Mouse (Mus musculus): ENCODE data around the gene Kbtbd3. TPM values are rescaled to one million over a fixed set of nuclear protein-coding genes. Genes with fewer than 3 reads are reported as not detected.

The Kbtbd3 gene
- polyA plus RNA-seq (2012; ENCODE audit: insufficient read depth, insufficient read length, low replicate concordance, missing spikeins): not detected in 2 replicates

- Histone ChIP-seq H3K27ac (ENCODE audit: insufficient read depth, low read depth, low read length) (peak within 1 kb of the TSS; percentile 90), H3K4me3 (ENCODE audit: insufficient read depth, low read depth, low read length) (peak within 1 kb of the TSS; percentile 91), H3K4me1 (ENCODE audit: control insufficient read depth, insufficient read depth, low read length) (no peaks in the 10 kb centered on the region)
- WGBS: under 1% methylated on average over 53 of the region's 53 CpGs
- TF ChIP-seq POLR2A (IDR thresholded peaks at IDR 0.05; ENCODE audit: insufficient read depth, low read depth, low read length) (peak; percentile 70), CTCF (IDR thresholded peaks at IDR 0.05; ENCODE audit: insufficient read depth, low read depth, low read length) (no peak)
These were observed at the start of gene Kbtbd3, which contains the start of gene Aasdhppt for GRCm38 (mm10) chr9:4309351-4310085. Gene Kbtbd3 (plus strand): TSS chr9:4309833. Gene Aasdhppt (minus strand): TSS chr9:4309471.

DNA sequence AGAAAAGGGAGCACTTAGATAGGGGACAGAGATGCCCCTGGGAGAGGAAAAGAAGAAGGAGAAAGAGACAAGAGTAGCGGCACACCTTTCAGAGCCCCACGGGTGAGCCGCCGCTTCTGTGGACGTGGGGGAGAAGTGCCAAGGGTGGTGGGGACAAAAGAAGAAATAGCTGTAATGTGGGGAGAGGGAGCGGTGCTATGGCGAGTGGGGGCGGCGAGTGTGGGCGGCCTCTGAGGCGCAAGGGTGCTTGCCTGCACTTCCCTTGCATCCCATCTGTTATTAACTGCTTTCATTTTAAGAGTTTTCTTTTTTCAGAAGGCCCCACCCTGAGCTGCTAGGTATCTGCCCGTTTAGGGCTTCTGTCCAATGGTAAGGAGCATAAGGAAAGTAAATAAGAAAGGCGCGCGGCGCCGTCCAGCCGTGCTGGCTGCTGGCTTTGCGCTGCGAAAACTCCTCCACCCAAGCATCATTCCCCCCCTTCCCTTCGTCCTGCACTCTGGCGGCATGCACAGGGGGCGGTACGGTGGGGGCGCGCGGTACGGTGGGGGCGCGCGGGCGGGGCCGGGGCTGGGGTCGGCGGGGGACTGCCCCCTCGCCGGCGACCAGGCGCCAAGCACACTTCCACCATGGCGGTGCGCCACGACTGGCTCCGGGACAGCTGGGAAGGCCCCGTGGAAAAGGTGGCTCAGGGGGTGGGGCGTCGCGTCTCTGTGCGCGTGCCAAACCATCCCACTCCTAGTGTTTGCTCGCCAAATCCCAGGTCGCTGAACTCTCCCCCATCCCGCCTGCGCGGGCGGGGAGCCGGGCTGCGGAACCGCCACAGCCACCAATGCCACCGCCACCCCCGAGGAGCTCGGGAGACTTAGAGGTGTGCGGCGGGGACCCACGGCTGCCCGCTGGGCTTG, 49.5 kb upstream of the Kbtbd3 start:
- H3K4me3 ChIP-seq (ENCODE audit: insufficient read depth, low read depth, low read length): peak overlapping the region; percentile 36
- TF ChIP-seq POLR2A (IDR thresholded peaks at IDR 0.05; ENCODE audit: insufficient read depth, low read depth, low read length) (no peak), CTCF (IDR thresholded peaks at IDR 0.05; ENCODE audit: insufficient read depth, low read depth, low read length) (no peak)
- no peak overlapping the region for H3K27ac ChIP-seq (ENCODE audit: insufficient read depth, low read depth, low read length)
- WGBS: 54% methylated on average over 65 of the region's 65 CpGs
- no peaks in the 10 kb centered on the region for H3K4me1 ChIP-seq (ENCODE audit: control insufficient read depth, insufficient read depth, low read length)

GRCm38 (mm10) chr9:4260746-4261090, 48.9 kb upstream of the Kbtbd3 start:
- Histone ChIP-seq H3K4me1 (ENCODE audit: control insufficient read depth, insufficient read depth, low read length) (no peaks in the 10 kb centered on the region), H3K27ac (ENCODE audit: insufficient read depth, low read depth, low read length) (no peak overlapping the region), H3K4me3 (ENCODE audit: insufficient read depth, low read depth, low read length) (peak overlapping the region; percentile 36)
- TF ChIP-seq POLR2A (IDR thresholded peaks at IDR 0.05; ENCODE audit: insufficient read depth, low read depth, low read length): no peak
- no peak for TF ChIP-seq CTCF (IDR thresholded peaks at IDR 0.05; ENCODE audit: insufficient read depth, low read depth, low read length)
- WGBS: 67% methylated on average over 12 of the region's 12 CpGs

DNA sequence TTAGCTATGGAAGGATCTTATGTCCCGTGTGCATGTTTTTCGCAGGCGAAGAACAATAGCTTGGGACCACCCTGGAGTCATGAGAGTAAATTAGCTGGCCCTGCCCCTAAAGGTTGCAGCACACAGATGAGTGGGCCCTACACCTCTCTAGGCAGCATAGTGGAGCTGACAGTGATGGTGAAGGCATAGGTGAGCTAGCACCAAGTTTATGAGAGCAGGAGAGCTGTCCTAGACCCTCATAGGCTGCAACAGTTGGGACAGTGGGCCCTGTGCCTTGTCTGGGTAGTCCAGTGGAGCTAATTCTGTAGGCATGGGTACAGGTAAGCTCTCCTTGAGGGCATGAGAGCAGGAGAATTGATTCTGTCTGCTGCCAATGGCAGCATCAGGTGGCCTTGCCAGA, 42.8 kb upstream of the Kbtbd3 start:
- TF ChIP-seq POLR2A (IDR thresholded peaks at IDR 0.05; ENCODE audit: insufficient read depth, low read depth, low read length) (no peak), CTCF (IDR thresholded peaks at IDR 0.05; ENCODE audit: insufficient read depth, low read depth, low read length) (no peak)
- Histone ChIP-seq H3K27ac (ENCODE audit: insufficient read depth, low read depth, low read length) (no peak overlapping the region), H3K4me3 (ENCODE audit: insufficient read depth, low read depth, low read length) (no peak overlapping the region), H3K4me1 (ENCODE audit: control insufficient read depth, insufficient read depth, low read length) (no peaks in the 10 kb centered on the region)
- 95% methylated on average over 3 of the region's 3 CpGs for whole genome bisulfite sequencing

DNA sequence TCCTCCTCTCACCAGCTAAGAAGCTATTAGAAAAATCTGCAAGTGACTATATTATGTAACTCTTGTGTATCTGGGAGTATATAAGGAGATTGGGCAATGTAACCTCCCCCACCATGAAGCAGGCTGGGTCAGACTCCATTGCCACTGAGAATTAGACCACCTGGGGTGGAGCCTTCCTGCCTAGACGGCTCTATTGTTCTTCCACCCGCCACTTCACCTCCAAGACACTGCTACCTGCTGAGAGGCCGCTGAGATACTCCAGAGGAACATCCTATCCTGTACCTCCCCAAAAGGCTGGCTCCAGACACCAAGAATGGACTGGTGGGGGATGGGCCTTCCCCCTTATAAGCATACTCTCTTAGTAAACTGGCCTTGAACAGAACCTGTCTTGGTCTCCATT, 25.8 kb upstream of the Kbtbd3 start:
- Histone ChIP-seq H3K27ac (ENCODE audit: insufficient read depth, low read depth, low read length) (no peak overlapping the region), H3K4me1 (ENCODE audit: control insufficient read depth, insufficient read depth, low read length) (no peaks in the 10 kb centered on the region), H3K4me3 (ENCODE audit: insufficient read depth, low read depth, low read length) (no peak overlapping the region)
- WGBS: 22% methylated on average over 3 of the region's 3 CpGs
- TF ChIP-seq CTCF (IDR thresholded peaks at IDR 0.05; ENCODE audit: insufficient read depth, low read depth, low read length): no peak
- no peak for TF ChIP-seq POLR2A (IDR thresholded peaks at IDR 0.05; ENCODE audit: insufficient read depth, low read depth, low read length)

- Histone ChIP-seq H3K4me1 (ENCODE audit: control insufficient read depth, insufficient read depth, low read length) (no peaks in the 10 kb centered on the region; the same call in 1 of the 2 replicates), H3K27ac (ENCODE audit: insufficient read depth, low read depth, low read length) (no peak overlapping the region), H3K4me3 (ENCODE audit: insufficient read depth, low read depth, low read length) (no peak overlapping the region)
- TF ChIP-seq POLR2A (IDR thresholded peaks at IDR 0.05; ENCODE audit: insufficient read depth, low read depth, low read length): no peak
- TF ChIP-seq CTCF (IDR thresholded peaks at IDR 0.05; ENCODE audit: insufficient read depth, low read depth, low read length): no peak
- WGBS: 95% methylated on average over 2 of the region's 2 CpGs
These were observed 9.2 kb upstream of the Kbtbd3 start for GRCm38 (mm10) chr9:4300466-4300865.

- TF ChIP-seq CTCF (IDR thresholded peaks at IDR 0.05; ENCODE audit: insufficient read depth, low read depth, low read length) (no peak), POLR2A (IDR thresholded peaks at IDR 0.05; ENCODE audit: insufficient read depth, low read depth, low read length) (no peak)
- WGBS: 17% methylated on average over 1 of the region's 1 CpGs
- H3K4me1 ChIP-seq (ENCODE audit: control insufficient read depth, insufficient read depth, low read length): no peaks in the 10 kb centered on the region; the same call in 1 of the 2 replicates
- no peak overlapping the region for H3K27ac ChIP-seq (ENCODE audit: insufficient read depth, low read depth, low read length)
- no peak overlapping the region for H3K4me3 ChIP-seq (ENCODE audit: insufficient read depth, low read depth, low read length)
These were observed 4.8 kb upstream of the Kbtbd3 start for GRCm38 (mm10) chr9:4304867-4305266.

GRCm38 (mm10) chr9:4308628-4309350, 844 bp upstream of the Kbtbd3 start:
- Histone ChIP-seq H3K4me1 (ENCODE audit: control insufficient read depth, insufficient read depth, low read length) (no peaks in the 10 kb centered on the region), H3K27ac (ENCODE audit: insufficient read depth, low read depth, low read length) (peak overlapping the region; percentile 59), H3K4me3 (ENCODE audit: insufficient read depth, low read depth, low read length) (peak overlapping the region; percentile 91)
- under 1% methylated on average over 36 of the region's 36 CpGs for WGBS
- TF ChIP-seq POLR2A (IDR thresholded peaks at IDR 0.05; ENCODE audit: insufficient read depth, low read depth, low read length) (no peak), CTCF (IDR thresholded peaks at IDR 0.05; ENCODE audit: insufficient read depth, low read depth, low read length) (no peak)
